Mouse (Mus musculus) G1E (cell line): ENCODE results near the gene Fscn1. TPM values are rescaled to one million over a fixed set of nuclear protein-coding genes. Genes with fewer than 3 reads are reported as not detected.

Experiments
- ATAC-seq: 2 replicates; pipeline ENCODE4 v1.8.0; 2016; ENCODE audit warnings: mild to moderate bottlenecking; ENCODE audit not compliant: insufficient number of reproducible peaks, poor library complexity, low FRiP score, severe bottlenecking; ENCODE audit errors: extremely low read depth
- DNase-seq: peaks from one replicate; pipeline ENCODE4 v3.0.0; 2012; ENCODE audit warnings: low spot score
- H3K27me3 ChIP-seq: 2 replicates; pipeline ENCODE4 v1.6.1; 2012; ENCODE audit warnings: mild to moderate bottlenecking, low read length, inconsistent platforms; ENCODE audit not compliant: insufficient read depth
- H3K36me3 ChIP-seq: replicated peaks from 2 replicates; pipeline ENCODE3; 2012; ENCODE audit warnings: mild to moderate bottlenecking, inconsistent platforms
- H3K4me1 ChIP-seq: 2 replicates; pipeline ENCODE4 v1.6.1; 2012; ENCODE audit warnings: low read depth, low read length, inconsistent platforms, mixed read lengths; ENCODE audit not compliant: insufficient read depth
- H3K4me3 ChIP-seq: 2 replicates; pipeline ENCODE4 v1.5.1; 2012; ENCODE audit warnings: low read depth, mild to moderate bottlenecking, inconsistent platforms, low read length, moderate library complexity, mixed read lengths
- H3K9me3 ChIP-seq: replicated peaks from 2 replicates; pipeline ENCODE4 v1.6.1; 2012; ENCODE audit warnings: inconsistent platforms
- CTCF ChIP-seq: IDR thresholded peaks from 2 replicates; pipeline ENCODE4 v1.5.1; 2012; ENCODE audit warnings: low read depth, low read length, inconsistent platforms, mixed read lengths
- GATA1 ChIP-seq: IDR thresholded peaks from 2 replicates; pipeline ENCODE4 v1.6.1; 2012; ENCODE audit warnings: borderline replicate concordance, low read length, inconsistent platforms, mixed read lengths
- GATA2 ChIP-seq: IDR thresholded peaks from 2 replicates; pipeline ENCODE4 v1.6.1; 2012; ENCODE audit warnings: low read depth, low read length, inconsistent platforms, borderline replicate concordance
- POLR2AphosphoS5 ChIP-seq: IDR thresholded peaks from 2 replicates; pipeline ENCODE4 v1.6.1; 2012; ENCODE audit warnings: low read depth, low read length, inconsistent platforms; ENCODE audit not compliant: insufficient replicate concordance
- TAL1 ChIP-seq: conservative IDR thresholded peaks from 2 replicates; pipeline ENCODE4 v1.6.1; 2012; ENCODE audit warnings: low read depth, low read length, inconsistent platforms, mixed read lengths
- polyA plus RNA-seq: library from polyadenylated mRNA; stranded (reverse); fragments of >175 nt; gene quantifications from 2 replicates; pipeline ENCODE4 v1.2.3, GENCODE M21; 2012
- total RNA-seq, 2 experiments: library from RNA; stranded (forward) in 1 of 2; stranded (reverse) in 1 of 2; fragments of 200-1000 nt in 1 of 2; fragments of >200 nt in 1 of 2; fragmentation: Nextera tagmentation in 1 of 2; gene quantifications; 2 replicates each; pipeline ENCODE4 v1.2.3; 2014 to 2017

Gene Fscn1
- total and polyA plus RNA-seq, 3 experiments: not detected

- no peak for DNase-seq
- peaks cover 45% of the 10 kb centered on the region for H3K27me3 ChIP-seq
- TF ChIP-seq GATA2: no peak
- TF ChIP-seq POLR2AphosphoS5: no peak
- TF ChIP-seq GATA1: no peak
- no peak for TF ChIP-seq TAL1
- no peak for TF ChIP-seq CTCF
- no peak for ATAC-seq
- H3K36me3 ChIP-seq: no peaks in the 10 kb centered on the region
- 0 out of 2 replicates have a peak, but pooled peaks cover 5% of the 10 kb centered on the region for H3K4me1 ChIP-seq
- H3K9me3 ChIP-seq: no peaks in the 10 kb centered on the region
- H3K4me3 ChIP-seq: no peak overlapping the region
Observed at GRCm38 (mm10) chr5:142976516-142976915, 16.4 kb downstream of the Fscn1 start.

GRCm38 (mm10) chr5:142982046-142982801 is 22.1 kb downstream of the Fscn1 start:
- no peak for ATAC-seq

GRCm38 (mm10) chr5:142983174-142983573 is 23.0 kb downstream of the Fscn1 start:
- H3K36me3 ChIP-seq: no peaks in the 10 kb centered on the region
- TF ChIP-seq POLR2AphosphoS5 (no peak), TAL1 (no peak), GATA2 (no peak), GATA1 (no peak), CTCF (no peak)
- H3K9me3 ChIP-seq: no peaks in the 10 kb centered on the region
- H3K4me3 ChIP-seq: no peak overlapping the region
- no peak for DNase-seq
- ATAC-seq: no peak
- no peaks in the 10 kb centered on the region for H3K27me3 ChIP-seq
- peaks cover 36% of the 10 kb centered on the region for H3K4me1 ChIP-seq

More at GRCm38 (mm10) chr5:142982046-142982801, 22.1 kb downstream of the Fscn1 start:
- H3K9me3 ChIP-seq: no peaks in the 10 kb centered on the region
- peaks cover 4% of the 10 kb centered on the region; the same call in 1 of the 2 replicates for H3K27me3 ChIP-seq
- H3K4me3 ChIP-seq: no peak overlapping the region
- H3K4me1 ChIP-seq: peaks cover 34% of the 10 kb centered on the region
- TF ChIP-seq TAL1 (no peak), CTCF (no peak), GATA1 (no peak), POLR2AphosphoS5 (no peak), GATA2 (no peak)
- H3K36me3 ChIP-seq: no peaks in the 10 kb centered on the region
- DNase-seq: no peak

- Histone ChIP-seq H3K4me3 (no peak overlapping the region; the same call in 1 of the 2 replicates), H3K9me3 (no peaks in the 10 kb centered on the region), H3K4me1 (peaks cover 41% of the 10 kb centered on the region), H3K27me3 (no peaks in the 10 kb centered on the region), H3K36me3 (peaks cover 2% of the 10 kb centered on the region)
- peak; percentile 92 for ATAC-seq
- peak; percentile 39 for DNase-seq
- TF ChIP-seq POLR2AphosphoS5: no peak
- no peak for TF ChIP-seq GATA2
- peak; percentile 70 for TF ChIP-seq TAL1
- no peak for TF ChIP-seq GATA1
- no peak for TF ChIP-seq CTCF
Observed at GRCm38 (mm10) chr5:142984271-142984670, 24.1 kb downstream of the Fscn1 start.

GRCm38 (mm10) chr5:142988520-142988919 is 28.4 kb downstream of the Fscn1 start:
- Histone ChIP-seq H3K27me3 (no peaks in the 10 kb centered on the region), H3K4me1 (peaks cover 30% of the 10 kb centered on the region), H3K36me3 (peaks cover 42% of the 10 kb centered on the region), H3K4me3 (no peak overlapping the region), H3K9me3 (no peaks in the 10 kb centered on the region)
- no peak for ATAC-seq
- no peak for TF ChIP-seq POLR2AphosphoS5
- no peak for TF ChIP-seq GATA1
- DNase-seq: no peak

GRCm38 (mm10) chr5:142989167-142989566 is 29.0 kb downstream of the Fscn1 start:
- TF ChIP-seq GATA2: no peak
- no peak for TF ChIP-seq GATA1
- TF ChIP-seq POLR2AphosphoS5: no peak
- TF ChIP-seq TAL1: no peak
- TF ChIP-seq CTCF: no peak
- no peaks in the 10 kb centered on the region for H3K27me3 ChIP-seq
- no peaks in the 10 kb centered on the region for H3K9me3 ChIP-seq

GRCm38 (mm10) chr5:142994746-142995145 is 34.6 kb downstream of the Fscn1 start:
- Histone ChIP-seq H3K27me3 (no peaks in the 10 kb centered on the region), H3K4me1 (peaks cover 3% of the 10 kb centered on the region; the same call in 1 of the 2 replicates), H3K36me3 (peaks cover 94% of the 10 kb centered on the region), H3K9me3 (no peaks in the 10 kb centered on the region), H3K4me3 (no peak overlapping the region)
- TF ChIP-seq CTCF: no peak
- no peak for TF ChIP-seq TAL1
- DNase-seq: no peak
- ATAC-seq: no peak

More at GRCm38 (mm10) chr5:142989167-142989566, 29.0 kb downstream of the Fscn1 start:
- peaks cover 25% of the 10 kb centered on the region for H3K4me1 ChIP-seq
- H3K4me3 ChIP-seq: no peak overlapping the region
- DNase-seq (no peak), ATAC-seq (no peak)
- H3K36me3 ChIP-seq: peaks cover 49% of the 10 kb centered on the region
